Mouse (Mus musculus): ENCODE data around the gene Acp7. TPM values are rescaled to one million over a fixed set of nuclear protein-coding genes. Genes with fewer than 3 reads are reported as not detected.

Gene Acp7
- polyA plus RNA-seq, 1 experiment from 2014 or later = not detected

- H3K4me1 ChIP-seq (replicated peaks; ENCODE audit: control insufficient read depth, insufficient read depth, low read length) = 0 out of 2 replicates have a peak, but pooled peaks cover 1% of the 10 kb centered on the region
- no peaks in the 10 kb centered on the region for H3K9me3 ChIP-seq (ENCODE audit: control insufficient read depth)
- H3K9ac ChIP-seq (ENCODE audit: low read depth, low read length) = no peak overlapping the region; the same call in 1 of the 2 replicates
- H3K4me2 ChIP-seq (replicated peaks; ENCODE audit: low read depth) = no peak overlapping the region
- no peak overlapping the region for H3K4me3 ChIP-seq (ENCODE audit: low read depth, low read length)
- H3K27me3 ChIP-seq (replicated peaks; ENCODE audit: control insufficient read depth, insufficient read depth, low read length) = no peaks in the 10 kb centered on the region
- no peak for ATAC-seq
- H3K36me3 ChIP-seq (ENCODE audit: control insufficient read depth, insufficient read depth) = peaks cover 69% of the 10 kb centered on the region
- no peak for TF ChIP-seq CTCF (IDR thresholded peaks at IDR 0.05; ENCODE audit: low read depth)
- H3K27ac ChIP-seq (ENCODE audit: low read depth, low read length) = no peak overlapping the region
- 86% methylated on average over 4 of the region's 4 CpGs for WGBS
These were observed 63.6 kb downstream of the Acp7 start for GRCm38 (mm10) chr7:28567539-28567938.

- 87% methylated on average over 5 of the region's 5 CpGs for WGBS
- no peak for ATAC-seq
- H3K4me1 ChIP-seq (replicated peaks; ENCODE audit: control insufficient read depth, insufficient read depth, low read length) = no peaks in the 10 kb centered on the region
- H3K27ac ChIP-seq (ENCODE audit: low read depth, low read length) = no peak overlapping the region
- no peaks in the 10 kb centered on the region for H3K9me3 ChIP-seq (ENCODE audit: control insufficient read depth)
- H3K9ac ChIP-seq (ENCODE audit: low read depth, low read length) = no peak overlapping the region
- H3K27me3 ChIP-seq (replicated peaks; ENCODE audit: control insufficient read depth, insufficient read depth, low read length) = no peaks in the 10 kb centered on the region
- H3K36me3 ChIP-seq (ENCODE audit: control insufficient read depth, insufficient read depth) = peaks cover 88% of the 10 kb centered on the region
- H3K4me3 ChIP-seq (ENCODE audit: low read depth, low read length) = no peak overlapping the region
- no peak for TF ChIP-seq CTCF (IDR thresholded peaks at IDR 0.05; ENCODE audit: low read depth)
- H3K4me2 ChIP-seq (replicated peaks; ENCODE audit: low read depth) = no peak overlapping the region
These were observed 65.7 kb downstream of the Acp7 start for GRCm38 (mm10) chr7:28565407-28565806.

GRCm38 (mm10) chr7:28562951-28563350 is 68.2 kb downstream of the Acp7 start:
- Histone ChIP-seq H3K36me3 (ENCODE audit: control insufficient read depth, insufficient read depth) (peaks cover 95% of the 10 kb centered on the region), H3K4me2 (replicated peaks; ENCODE audit: low read depth) (no peak overlapping the region)

GRCm38 (mm10) chr7:28562371-28562770 is 68.8 kb downstream of the Acp7 start:
- Histone ChIP-seq H3K9me3 (ENCODE audit: control insufficient read depth) (no peaks in the 10 kb centered on the region), H3K36me3 (ENCODE audit: control insufficient read depth, insufficient read depth) (peaks cover 89% of the 10 kb centered on the region), H3K27me3 (replicated peaks; ENCODE audit: control insufficient read depth, insufficient read depth, low read length) (no peaks in the 10 kb centered on the region), H3K4me2 (replicated peaks; ENCODE audit: low read depth) (no peak overlapping the region), H3K4me1 (replicated peaks; ENCODE audit: control insufficient read depth, insufficient read depth, low read length) (no peaks in the 10 kb centered on the region), H3K9ac (ENCODE audit: low read depth, low read length) (no peak overlapping the region), H3K27ac (ENCODE audit: low read depth, low read length) (no peak overlapping the region), H3K4me3 (ENCODE audit: low read depth, low read length) (no peak overlapping the region)
- no peak for TF ChIP-seq CTCF (IDR thresholded peaks at IDR 0.05; ENCODE audit: low read depth)
- no peak for ATAC-seq
- 88% methylated on average over 13 of the region's 13 CpGs for WGBS

More at GRCm38 (mm10) chr7:28562951-28563350, 68.2 kb downstream of the Acp7 start:
- no peak overlapping the region for H3K9ac ChIP-seq (ENCODE audit: low read depth, low read length)
- no peak for TF ChIP-seq CTCF (IDR thresholded peaks at IDR 0.05; ENCODE audit: low read depth)
- H3K27ac ChIP-seq (ENCODE audit: low read depth, low read length) = no peak overlapping the region
- no peaks in the 10 kb centered on the region for H3K9me3 ChIP-seq (ENCODE audit: control insufficient read depth)
- no peaks in the 10 kb centered on the region for H3K27me3 ChIP-seq (replicated peaks; ENCODE audit: control insufficient read depth, insufficient read depth, low read length)
- no peak overlapping the region for H3K4me3 ChIP-seq (ENCODE audit: low read depth, low read length)
- no peak for ATAC-seq
- 92% methylated on average over 13 of the region's 13 CpGs for WGBS
- no peaks in the 10 kb centered on the region for H3K4me1 ChIP-seq (replicated peaks; ENCODE audit: control insufficient read depth, insufficient read depth, low read length)

DNA sequence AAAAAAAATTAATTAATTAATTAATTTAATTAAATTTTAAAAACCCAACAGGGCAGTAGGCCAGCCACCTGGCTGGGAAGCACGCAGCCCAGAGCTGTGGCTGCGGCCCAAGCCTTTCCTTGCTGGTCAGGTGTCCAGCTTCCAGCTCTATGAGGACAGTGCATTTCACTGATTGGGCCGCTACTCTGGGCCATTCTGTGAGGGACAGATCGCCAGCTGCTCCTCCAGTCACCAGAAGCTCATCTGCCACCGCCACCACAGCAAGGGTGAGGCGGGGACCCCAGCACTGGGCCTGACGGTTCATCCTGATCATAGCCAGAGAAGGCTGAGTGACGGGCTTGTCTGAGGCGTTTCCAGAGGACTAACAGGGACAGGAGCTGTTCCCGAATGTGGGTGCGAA is 69.2 kb downstream of the Acp7 start:
- H3K4me2 ChIP-seq (replicated peaks; ENCODE audit: low read depth) = no peak overlapping the region
- TF ChIP-seq CTCF (IDR thresholded peaks at IDR 0.05; ENCODE audit: low read depth) = no peak
- no peak overlapping the region for H3K4me3 ChIP-seq (ENCODE audit: low read depth, low read length)
- H3K9me3 ChIP-seq (ENCODE audit: control insufficient read depth) = no peaks in the 10 kb centered on the region
- no peak overlapping the region for H3K9ac ChIP-seq (ENCODE audit: low read depth, low read length)
- H3K27ac ChIP-seq (ENCODE audit: low read depth, low read length) = no peak overlapping the region
- WGBS = 92% methylated on average over 11 of the region's 11 CpGs
- ATAC-seq = no peak
- H3K27me3 ChIP-seq (replicated peaks; ENCODE audit: control insufficient read depth, insufficient read depth, low read length) = no peaks in the 10 kb centered on the region
- H3K36me3 ChIP-seq (ENCODE audit: control insufficient read depth, insufficient read depth) = peaks cover 85% of the 10 kb centered on the region
- no peaks in the 10 kb centered on the region for H3K4me1 ChIP-seq (replicated peaks; ENCODE audit: control insufficient read depth, insufficient read depth, low read length)

- Histone ChIP-seq H3K9me3 (ENCODE audit: control insufficient read depth) (no peaks in the 10 kb centered on the region), H3K4me2 (replicated peaks; ENCODE audit: low read depth) (no peak overlapping the region), H3K27me3 (replicated peaks; ENCODE audit: control insufficient read depth, insufficient read depth, low read length) (no peaks in the 10 kb centered on the region), H3K4me3 (ENCODE audit: low read depth, low read length) (no peak overlapping the region), H3K9ac (ENCODE audit: low read depth, low read length) (no peak overlapping the region), H3K27ac (ENCODE audit: low read depth, low read length) (no peak overlapping the region), H3K4me1 (replicated peaks; ENCODE audit: control insufficient read depth, insufficient read depth, low read length) (no peaks in the 10 kb centered on the region), H3K36me3 (ENCODE audit: control insufficient read depth, insufficient read depth) (peaks cover 74% of the 10 kb centered on the region)
- no peak for TF ChIP-seq CTCF (IDR thresholded peaks at IDR 0.05; ENCODE audit: low read depth)
- WGBS = 92% methylated on average over 10 of the region's 10 CpGs
- no peak for ATAC-seq
These were observed 70.3 kb downstream of the Acp7 start for GRCm38 (mm10) chr7:28560856-28561255.

GRCm38 (mm10) chr7:28558486-28558885 is 72.6 kb downstream of the Acp7 start:
- Histone ChIP-seq H3K9me3 (ENCODE audit: control insufficient read depth) (no peaks in the 10 kb centered on the region), H3K4me2 (replicated peaks; ENCODE audit: low read depth) (no peak overlapping the region), H3K27ac (ENCODE audit: low read depth, low read length) (no peak overlapping the region), H3K4me1 (replicated peaks; ENCODE audit: control insufficient read depth, insufficient read depth, low read length) (no peaks in the 10 kb centered on the region), H3K9ac (ENCODE audit: low read depth, low read length) (no peak overlapping the region), H3K36me3 (ENCODE audit: control insufficient read depth, insufficient read depth) (peaks cover 50% of the 10 kb centered on the region), H3K27me3 (replicated peaks; ENCODE audit: control insufficient read depth, insufficient read depth, low read length) (no peaks in the 10 kb centered on the region), H3K4me3 (ENCODE audit: low read depth, low read length) (no peak overlapping the region)
- 53% methylated on average over 4 of the region's 4 CpGs for WGBS
- no peak for TF ChIP-seq CTCF (IDR thresholded peaks at IDR 0.05; ENCODE audit: low read depth)
- ATAC-seq = no peak

Data from intestine, postnatal 0 days (tissue).